Mouse (Mus musculus): ENCODE data around the gene Pom121.
A peak's percentile ranks its signal among the peaks of the same experiment; 100 is the strongest.

- TF ChIP-seq CTCF (IDR thresholded peaks at IDR 0.05; ENCODE audit: low read depth) (peak; percentile 82), EP300 (IDR thresholded peaks at IDR 0.05; ENCODE audit: low read depth) (peak; percentile 29; the same call in 1 of the 2 replicates)
Observed at GRCm38 (mm10) chr5:135395826-135396225, 1.5 kb upstream of the Pom121 start.
